Mouse (Mus musculus): ENCODE measurements around the gene Pml. TPM values are rescaled to one million over a fixed set of nuclear protein-coding genes. Genes with fewer than 3 reads are reported as not detected.
A peak's percentile ranks its signal among the peaks of the same experiment; 100 is the strongest.
"Not testable (repeated sequence)": the region's sequence is repeated elsewhere in the genome, so short reads cannot be mapped to it uniquely, and the experiment has no call there.

Pml gene
- polyA plus RNA-seq, 1 experiment from 2014 or later, result 21.6 TPM

DNA sequence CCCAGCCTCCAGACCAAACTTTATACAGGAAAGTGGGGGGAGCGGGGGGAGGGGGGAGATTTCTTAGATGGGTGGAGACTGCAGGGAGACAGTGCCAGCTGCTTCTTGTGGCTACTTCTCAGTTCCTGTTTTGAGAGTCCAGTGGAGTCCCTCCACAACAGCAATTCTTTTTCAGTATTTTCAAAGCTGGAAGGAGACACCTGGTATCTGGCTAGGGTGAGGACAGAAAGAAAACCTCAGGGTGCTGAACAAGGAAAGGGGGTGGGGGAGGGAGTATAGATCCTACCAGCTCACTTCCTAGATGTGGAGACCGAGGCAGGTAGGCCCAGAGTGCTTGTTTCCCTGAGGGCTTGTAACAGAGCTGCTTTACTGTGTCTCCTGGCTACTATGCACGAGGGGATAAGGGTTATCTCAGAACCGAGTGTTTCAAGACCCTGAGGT lies 17.0 kb upstream of the Pml start:
- Histone ChIP-seq H3K36me3 (ENCODE audit: control insufficient read depth, insufficient read depth, low read length) (peaks cover 7% of the 10 kb centered on the region), H3K4me3 (ENCODE audit: low read length) (no peak overlapping the region), H3K9me3 (ENCODE audit: control insufficient read depth, low read length) (no peaks in the 10 kb centered on the region), H3K27ac (ENCODE audit: low read length) (peak overlapping the region; percentile 71), H3K27me3 (ENCODE audit: control insufficient read depth, insufficient read depth, low read depth, low read length) (no peaks in the 10 kb centered on the region), H3K4me2 (ENCODE audit: low read depth, low read length) (no peak overlapping the region), H3K9ac (ENCODE audit: low read length) (0 out of 2 replicates have a peak overlapping the region, but pooled peaks have one; percentile 11), H3K4me1 (replicated peaks; ENCODE audit: control insufficient read depth, insufficient read depth, low read length) (peaks cover 7% of the 10 kb centered on the region; the same call in 1 of the 2 replicates)
- WGBS, result 24% methylated on average over 4 of the region's 4 CpGs
- peak; percentile 65; the same call in 1 of the 2 replicates for ATAC-seq (ENCODE audit: low read depth)

DNA sequence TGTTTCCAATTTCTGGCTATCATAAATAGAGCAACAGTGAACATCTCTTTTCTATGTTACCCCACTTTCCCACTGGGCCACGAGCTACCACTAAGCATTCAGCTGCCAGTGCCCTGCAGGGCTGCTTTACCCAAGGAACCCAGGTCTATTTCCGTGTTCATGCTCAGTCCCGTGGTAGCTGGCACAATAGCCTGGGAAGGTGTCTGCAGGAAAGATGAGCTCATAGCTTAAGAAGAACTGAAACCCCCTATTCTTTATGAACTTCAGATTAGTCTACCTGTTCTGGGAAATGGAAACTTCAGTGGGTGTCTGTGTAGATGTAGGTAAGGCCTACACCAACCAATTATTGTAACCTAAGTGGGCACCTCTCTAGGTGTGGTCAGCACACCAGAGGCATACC lies 15.8 kb upstream of the Pml start:
- Histone ChIP-seq H3K9me3 (ENCODE audit: control insufficient read depth, low read length) (no peaks in the 10 kb centered on the region), H3K27ac (ENCODE audit: low read length) (no peak overlapping the region), H3K4me2 (ENCODE audit: low read depth, low read length) (no peak overlapping the region), H3K36me3 (ENCODE audit: control insufficient read depth, insufficient read depth, low read length) (peaks cover 9% of the 10 kb centered on the region), H3K4me3 (ENCODE audit: low read length) (no peak overlapping the region), H3K27me3 (ENCODE audit: control insufficient read depth, insufficient read depth, low read depth, low read length) (no peaks in the 10 kb centered on the region), H3K4me1 (replicated peaks; ENCODE audit: control insufficient read depth, insufficient read depth, low read length) (peaks cover 7% of the 10 kb centered on the region; the same call in 1 of the 2 replicates), H3K9ac (ENCODE audit: low read length) (no peak overlapping the region)
- WGBS, result 69% methylated on average over 3 of the region's 3 CpGs
- ATAC-seq (ENCODE audit: low read depth), result no peak

DNA sequence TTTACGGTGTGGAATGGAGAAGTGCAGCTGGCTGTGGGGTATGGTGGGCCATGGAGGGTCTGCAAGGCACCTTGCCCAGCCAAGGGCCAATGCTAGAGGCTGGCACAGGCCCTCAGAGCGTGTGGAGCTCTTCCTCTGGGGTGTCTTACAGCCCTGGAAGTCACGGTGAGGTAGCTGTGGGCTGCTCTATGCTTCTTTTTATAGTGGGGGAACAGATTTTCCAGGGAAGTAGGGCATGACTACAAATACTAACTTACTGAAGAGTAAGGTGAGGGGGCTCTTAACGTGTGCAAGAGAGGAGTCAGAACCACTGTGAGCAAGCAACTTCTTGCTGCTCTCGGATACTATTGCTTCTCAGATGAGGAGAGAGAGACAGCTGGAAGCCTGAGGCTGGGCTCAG lies 12.9 kb upstream of the Pml start:
- Histone ChIP-seq H3K4me2 (ENCODE audit: low read depth, low read length) (no peak overlapping the region), H3K9me3 (ENCODE audit: control insufficient read depth, low read length) (no peaks in the 10 kb centered on the region), H3K4me3 (ENCODE audit: low read length) (no peak overlapping the region), H3K27me3 (ENCODE audit: control insufficient read depth, insufficient read depth, low read depth, low read length) (no peaks in the 10 kb centered on the region), H3K27ac (ENCODE audit: low read length) (no peak overlapping the region), H3K4me1 (replicated peaks; ENCODE audit: control insufficient read depth, insufficient read depth, low read length) (peaks cover 7% of the 10 kb centered on the region; the same call in 1 of the 2 replicates), H3K36me3 (ENCODE audit: control insufficient read depth, insufficient read depth, low read length) (peaks cover 16% of the 10 kb centered on the region), H3K9ac (ENCODE audit: low read length) (no peak overlapping the region)
- no peak for ATAC-seq (ENCODE audit: low read depth)
- WGBS, result 92% methylated on average over 5 of the region's 5 CpGs

DNA sequence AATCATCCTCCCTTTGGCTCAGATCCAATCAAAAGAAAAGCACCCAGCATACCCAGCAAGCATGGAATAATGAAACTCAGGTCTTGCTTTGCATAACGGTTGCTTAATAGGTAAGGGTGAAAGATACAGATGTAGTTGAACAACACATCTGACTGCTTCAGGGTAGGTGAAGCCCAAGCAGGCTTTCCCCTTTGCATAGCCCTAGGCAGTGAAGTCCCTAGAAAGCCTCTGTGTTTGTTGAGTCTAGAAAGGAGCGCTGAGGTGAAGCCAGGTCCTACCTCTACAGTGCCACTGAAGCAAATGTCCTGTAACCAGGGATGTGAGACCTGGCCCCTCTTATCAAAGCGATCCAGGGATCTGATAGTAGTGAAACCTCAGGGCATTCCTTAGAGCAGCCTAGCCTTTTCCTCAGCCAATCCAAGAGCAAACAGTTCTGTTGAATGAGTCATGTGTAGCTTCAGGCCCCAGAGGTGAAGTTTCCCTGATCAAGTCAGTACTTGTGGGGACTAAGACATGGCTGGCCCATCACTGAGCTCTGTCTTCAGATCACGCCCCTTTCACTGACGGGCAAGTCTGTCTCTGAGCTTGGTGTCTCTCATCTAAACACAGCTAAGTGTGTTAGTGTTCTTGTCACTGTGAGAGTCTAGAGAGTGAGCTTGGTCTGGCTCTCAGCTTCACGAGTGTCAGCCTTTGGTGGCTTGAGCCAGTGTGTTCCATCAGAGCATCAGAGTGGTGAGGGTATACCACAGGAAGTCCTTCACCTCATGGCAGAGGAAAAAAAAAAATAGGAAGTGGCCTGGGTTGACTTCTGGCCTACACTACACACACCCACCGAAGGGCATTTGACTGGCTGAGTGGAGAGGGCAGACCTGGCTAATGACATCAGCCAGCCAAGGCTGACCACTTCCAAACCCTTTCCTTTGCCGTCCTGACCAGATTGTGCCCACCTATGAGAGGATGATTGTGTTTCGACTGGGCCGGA lies 6.4 kb upstream of the Pml start:
- no peak for ATAC-seq (ENCODE audit: low read depth)
- Histone ChIP-seq H3K27me3 (ENCODE audit: control insufficient read depth, insufficient read depth, low read depth, low read length) (no peaks in the 10 kb centered on the region), H3K4me3 (ENCODE audit: low read length) (no peak overlapping the region), H3K9ac (ENCODE audit: low read length) (no peak overlapping the region), H3K36me3 (ENCODE audit: control insufficient read depth, insufficient read depth, low read length) (peaks cover 11% of the 10 kb centered on the region), H3K9me3 (ENCODE audit: control insufficient read depth, low read length) (no peaks in the 10 kb centered on the region), H3K4me2 (ENCODE audit: low read depth, low read length) (no peak overlapping the region), H3K4me1 (replicated peaks; ENCODE audit: control insufficient read depth, insufficient read depth, low read length) (peaks cover 2% of the 10 kb centered on the region), H3K27ac (ENCODE audit: low read length) (no peak overlapping the region)
- WGBS, result 83% methylated on average over 10 of the region's 10 CpGs

DNA sequence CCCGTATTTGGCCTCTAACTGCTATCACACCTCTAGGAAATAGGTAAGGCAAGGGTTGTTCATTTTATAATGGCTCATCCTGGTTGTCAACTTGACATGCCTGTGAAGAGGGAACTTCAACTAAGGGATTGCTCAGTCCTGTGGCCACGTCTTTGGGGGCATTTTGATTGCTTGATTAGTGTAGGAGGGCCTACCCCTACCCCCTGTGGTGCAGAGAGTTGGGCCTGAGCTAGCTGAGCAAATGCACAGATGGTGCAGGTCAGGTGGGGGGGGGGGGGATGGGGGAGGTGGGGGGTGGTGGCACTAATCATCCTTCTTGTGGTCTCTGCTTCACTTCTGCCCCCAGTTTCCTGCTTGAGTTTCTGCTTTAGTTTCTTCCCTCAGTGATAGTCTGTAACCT lies 5.5 kb upstream of the Pml start:
- Histone ChIP-seq H3K4me3 (ENCODE audit: low read length) (no peak overlapping the region), H3K36me3 (ENCODE audit: control insufficient read depth, insufficient read depth, low read length) (peaks cover 9% of the 10 kb centered on the region), H3K9ac (ENCODE audit: low read length) (no peak overlapping the region), H3K9me3 (ENCODE audit: control insufficient read depth, low read length) (no peaks in the 10 kb centered on the region), H3K27me3 (ENCODE audit: control insufficient read depth, insufficient read depth, low read depth, low read length) (no peaks in the 10 kb centered on the region), H3K4me2 (ENCODE audit: low read depth, low read length) (no peak overlapping the region), H3K27ac (ENCODE audit: low read length) (no peak overlapping the region), H3K4me1 (replicated peaks; ENCODE audit: control insufficient read depth, insufficient read depth, low read length) (peaks cover 6% of the 10 kb centered on the region)
- ATAC-seq (ENCODE audit: low read depth), result no peak
- 49% methylated on average over 2 of the region's 2 CpGs for WGBS

DNA sequence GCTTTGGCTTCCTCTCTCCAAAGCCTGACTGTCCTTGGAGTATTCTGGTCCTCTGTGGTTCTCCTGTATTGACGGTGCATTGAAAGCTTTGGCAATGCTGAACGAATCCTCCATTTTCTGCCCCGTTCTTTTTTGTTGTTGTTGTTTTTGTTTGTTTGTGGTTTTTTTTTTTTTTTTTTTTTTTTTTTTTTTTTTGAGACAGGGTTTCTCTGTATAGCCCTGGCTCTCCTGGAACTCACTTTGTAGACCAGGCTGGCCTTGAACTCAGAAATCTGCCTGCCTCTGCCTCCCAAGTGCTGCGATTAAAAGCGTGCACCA lies 4.2 kb upstream of the Pml start:
- not testable (repeated sequence) for H3K9me3 ChIP-seq (ENCODE audit: control insufficient read depth, low read length); H3K4me1 ChIP-seq (replicated peaks; ENCODE audit: control insufficient read depth, insufficient read depth, low read length); H3K36me3 ChIP-seq (ENCODE audit: control insufficient read depth, insufficient read depth, low read length); ATAC-seq (ENCODE audit: low read depth); H3K27me3 ChIP-seq (ENCODE audit: control insufficient read depth, insufficient read depth, low read depth, low read length)
- peak overlapping the region; percentile 27; the same call in 1 of the 2 replicates for H3K27ac ChIP-seq (ENCODE audit: low read length)
- H3K9ac ChIP-seq (ENCODE audit: low read length), result peak overlapping the region; percentile 82
- WGBS, result 53% methylated on average over 5 of the region's 5 CpGs
- H3K4me2 ChIP-seq (ENCODE audit: low read depth, low read length), result peak overlapping the region; percentile 73
- H3K4me3 ChIP-seq (ENCODE audit: low read length), result peak overlapping the region; percentile 76

DNA sequence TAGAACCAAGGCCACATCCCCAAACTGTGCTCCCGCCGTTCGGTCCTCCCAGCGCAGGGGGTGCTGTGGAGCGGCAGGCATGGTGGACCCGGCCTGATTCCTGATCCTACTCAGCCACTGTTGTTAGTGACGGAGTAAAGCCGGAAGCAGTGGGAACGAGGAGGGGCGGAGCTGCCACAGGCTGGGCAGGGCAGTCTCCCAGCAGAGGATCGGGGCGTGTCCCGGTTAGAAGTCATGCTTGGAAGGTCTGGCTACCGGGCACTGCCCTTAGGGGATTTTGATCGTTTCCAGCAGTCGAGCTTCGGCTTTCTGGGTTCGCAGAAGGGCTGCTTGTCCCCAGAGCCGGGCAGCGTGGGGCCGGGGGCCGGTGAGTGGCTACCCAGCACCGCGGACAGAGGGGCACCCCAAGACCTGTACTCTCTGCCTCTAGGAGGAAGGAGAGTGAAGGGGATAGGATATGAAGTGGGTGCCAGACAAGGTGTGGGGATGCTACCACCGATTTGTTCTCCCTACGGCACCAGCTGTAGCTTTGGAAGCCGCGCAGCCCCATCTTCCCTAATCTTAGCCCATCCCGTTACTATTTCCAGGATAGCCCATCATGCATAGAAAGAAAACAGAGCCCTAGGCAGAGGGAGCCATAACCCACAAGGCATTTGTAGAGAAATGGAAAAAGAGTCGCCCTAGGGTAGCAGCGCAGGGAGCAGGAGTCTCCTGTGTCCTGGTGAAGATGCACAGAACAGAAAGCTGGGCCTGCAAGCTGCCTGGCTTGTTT lies 3.6 kb upstream of the Pml start, which contains the start of gene Stoml1:
Gene Stoml1 (plus strand): TSS at position 132 of the 772 bp plus-strand sequence.
- under 1% methylated on average over 29 of the region's 31 CpGs for WGBS
- ATAC-seq (ENCODE audit: low read depth), result peak; percentile 98
- H3K4me3 ChIP-seq (ENCODE audit: low read length), result peak within 1 kb of the TSS; percentile 76

DNA sequence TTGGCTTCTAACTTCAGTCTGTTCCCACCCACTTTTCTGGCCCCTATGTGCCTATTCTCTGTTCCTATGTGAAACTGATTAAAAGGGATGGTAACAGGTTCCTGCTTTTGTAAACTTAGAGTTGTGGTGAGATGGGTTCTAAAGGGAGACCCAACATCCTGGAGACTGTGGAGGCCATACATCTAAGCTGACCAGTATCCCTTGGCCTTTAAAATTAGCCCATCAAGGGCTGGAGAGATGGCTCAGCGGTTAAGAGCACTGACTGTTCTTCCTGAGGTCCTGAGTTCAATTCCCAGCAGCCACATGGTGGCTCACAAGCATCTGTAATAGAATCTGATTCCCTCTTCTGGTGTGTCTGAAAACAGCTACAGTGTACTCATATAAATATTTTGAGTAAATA lies 1.1 kb upstream of the Pml start:
- H3K9me3 ChIP-seq (ENCODE audit: control insufficient read depth, low read length); ATAC-seq (ENCODE audit: low read depth); H3K9ac ChIP-seq (ENCODE audit: low read length); H3K4me2 ChIP-seq (ENCODE audit: low read depth, low read length); H3K36me3 ChIP-seq (ENCODE audit: control insufficient read depth, insufficient read depth, low read length); H3K27me3 ChIP-seq (ENCODE audit: control insufficient read depth, insufficient read depth, low read depth, low read length); H3K27ac ChIP-seq (ENCODE audit: low read length); H3K4me3 ChIP-seq (ENCODE audit: low read length): not testable (repeated sequence)
- 77% methylated on average over 1 of the region's 1 CpGs for WGBS
- peaks cover 30% of the 10 kb centered on the region for H3K4me1 ChIP-seq (replicated peaks; ENCODE audit: control insufficient read depth, insufficient read depth, low read length)

More for the DNA sequence above, 3.6 kb upstream of the Pml start, which contains the start of gene Stoml1:
- Histone ChIP-seq H3K27ac (ENCODE audit: low read length) (peak within 1 kb of the TSS; percentile 50; the same call in 1 of the 2 replicates), H3K9ac (ENCODE audit: low read length) (peak within 1 kb of the TSS; percentile 82), H3K36me3 (ENCODE audit: control insufficient read depth, insufficient read depth, low read length) (peaks cover 7% of the 10 kb centered on the region; the same call in 1 of the 2 replicates), H3K4me2 (ENCODE audit: low read depth, low read length) (peak within 1 kb of the TSS; percentile 73), H3K4me1 (replicated peaks; ENCODE audit: control insufficient read depth, insufficient read depth, low read length) (peaks cover 15% of the 10 kb centered on the region), H3K27me3 (ENCODE audit: control insufficient read depth, insufficient read depth, low read depth, low read length) (no peaks in the 10 kb centered on the region), H3K9me3 (ENCODE audit: control insufficient read depth, low read length) (no peaks in the 10 kb centered on the region)

DNA sequence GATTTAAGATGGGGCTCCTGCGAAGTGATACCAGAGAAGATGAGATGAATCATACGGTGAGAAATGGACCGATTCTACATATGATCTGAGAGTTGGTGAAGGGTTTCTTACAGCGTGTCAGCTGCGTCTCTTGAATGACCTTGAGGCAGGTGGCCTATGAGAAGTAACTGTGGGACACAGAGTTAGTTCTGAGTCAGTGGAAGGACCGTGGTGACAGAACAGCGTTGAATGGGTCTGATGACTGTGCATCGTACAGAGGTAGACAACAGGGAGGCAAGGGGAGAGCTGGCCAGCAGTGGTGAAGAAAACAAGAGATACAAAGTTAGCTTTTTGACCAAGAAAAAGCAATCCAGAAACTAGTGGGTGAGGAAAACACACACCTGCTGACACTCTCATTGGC lies 736 bp upstream of the Pml start:
- Histone ChIP-seq H3K4me3 (ENCODE audit: low read length) (peak overlapping the region; percentile 67; the same call in 1 of the 2 replicates), H3K36me3 (ENCODE audit: control insufficient read depth, insufficient read depth, low read length) (no peaks in the 10 kb centered on the region), H3K4me2 (ENCODE audit: low read depth, low read length) (peak overlapping the region; percentile 64), H3K27me3 (ENCODE audit: control insufficient read depth, insufficient read depth, low read depth, low read length) (no peaks in the 10 kb centered on the region), H3K9me3 (ENCODE audit: control insufficient read depth, low read length) (no peaks in the 10 kb centered on the region), H3K4me1 (replicated peaks; ENCODE audit: control insufficient read depth, insufficient read depth, low read length) (peaks cover 30% of the 10 kb centered on the region), H3K9ac (ENCODE audit: low read length) (peak overlapping the region; percentile 85; the same call in 1 of the 2 replicates), H3K27ac (ENCODE audit: low read length) (peak overlapping the region; percentile 88)
- ATAC-seq (ENCODE audit: low read depth), result no peak
- 65% methylated on average over 8 of the region's 8 CpGs for WGBS

Measured in lung, embryonic 16.5 days (tissue).